Mouse (Mus musculus) hindbrain, embryonic 14.5 days (tissue): Measurements from ENCODE around the gene Olfr988. TPM values are rescaled to one million over a fixed set of nuclear protein-coding genes. Genes with fewer than 3 reads are reported as not detected.
"Not testable (repeated sequence)": the region's sequence is repeated elsewhere in the genome, so short reads cannot be mapped to it uniquely, and the experiment has no call there.

Experiments
- ATAC-seq: fragments of 200-750 bp; cut with Nextera tagmentation; 2 replicates; pipeline ENCODE4 v1.8.0; 2017; ENCODE audit warnings: moderate number of reproducible peaks, mild to moderate bottlenecking, moderate TSS enrichment, moderate library complexity; ENCODE audit not compliant: low FRiP score
- DNase-seq: peaks from one replicate; pipeline ENCODE4 v3.0.0-alpha.2; 2015; ENCODE audit warnings: low spot score
- H3K27ac ChIP-seq: fragments of 300-500 bp; sonication (generic); 2 replicates; pipeline ENCODE4 v1.5.1; 2014; ENCODE audit warnings: mild to moderate bottlenecking, moderate library complexity
- H3K27me3 ChIP-seq: fragments of 300-500 bp; sonication (generic); 2 replicates; pipeline ENCODE4 v1.6.1; 2014; ENCODE audit warnings: mild to moderate bottlenecking, low read length, mixed read lengths; ENCODE audit not compliant: control insufficient read depth, insufficient read depth
- H3K36me3 ChIP-seq: fragments of 300-500 bp; sonication (generic); replicated peaks from 2 replicates; pipeline ENCODE4 v1.6.1; 2014; ENCODE audit not compliant: control insufficient read depth, insufficient read depth
- H3K4me1 ChIP-seq: fragments of 300-500 bp; sonication (generic); replicated peaks from 2 replicates; pipeline ENCODE4 v1.6.1; 2014; ENCODE audit warnings: antibody characterized with exemption, low read length, mixed read lengths; ENCODE audit not compliant: control insufficient read depth, insufficient read depth
- H3K4me2 ChIP-seq: fragments of 300-500 bp; sonication (generic); replicated peaks from 2 replicates; pipeline ENCODE4 v1.6.1; 2014; ENCODE audit warnings: mild to moderate bottlenecking, moderate library complexity
- H3K4me3 ChIP-seq: fragments of 300-500 bp; sonication (generic); replicated peaks from 2 replicates; pipeline ENCODE4 v1.5.1; 2014; ENCODE audit warnings: mild to moderate bottlenecking, low read length
- H3K9ac ChIP-seq: fragments of 300-500 bp; sonication (generic); 2 replicates; pipeline ENCODE4 v1.6.1; 2014
- H3K9me3 ChIP-seq: fragments of 300-500 bp; sonication (generic); 2 replicates; pipeline ENCODE4 v1.6.1; 2016; ENCODE audit warnings: low read length; ENCODE audit not compliant: control insufficient read depth
- WGBS: fragments of 180-500 bp; shearing (Covaris S2); extraction: QIAGEN DNeasy Blood & Tissue Kit; methylation state at CpG from one replicate; pipeline ENCODE4 v1.1.7; 2014; 5-methylcytosine and 5-hydroxymethylcytosine counted together
- polyA plus RNA-seq: library from polyadenylated mRNA; unstranded; fragments of >200 nt; fragmentation: Nextera tagmentation; extraction: Ambion mirVana; gene quantifications from 2 replicates; pipeline ENCODE4 v1.2.1, GENCODE M21; 2014

Olfr988 gene
- not detected in 2 replicates for polyA plus RNA-seq

GRCm38 (mm10) chr2:85363127-85363526 is at the start of gene Olfr988:
TSS of gene Olfr988 (minus strand) at chr2:85363227.
- not testable (repeated sequence) for ATAC-seq, H3K4me1 ChIP-seq, DNase-seq, H3K9ac ChIP-seq, H3K4me2 ChIP-seq, H3K27ac ChIP-seq, H3K9me3 ChIP-seq, H3K4me3 ChIP-seq, H3K27me3 ChIP-seq, H3K36me3 ChIP-seq

- DNase-seq (no peak), ATAC-seq (no peak)
- Histone ChIP-seq H3K9me3 (no peaks in the 10 kb centered on the region), H3K9ac (no peak within 1 kb of the TSS), H3K36me3 (no peaks in the 10 kb centered on the region), H3K4me3 (no peak within 1 kb of the TSS), H3K27ac (no peak within 1 kb of the TSS), H3K27me3 (no peaks in the 10 kb centered on the region), H3K4me1 (no peaks in the 10 kb centered on the region), H3K4me2 (no peak within 1 kb of the TSS)
- 59% methylated on average over 2 of the region's 2 CpGs for WGBS
These were observed 46.3 kb upstream of the Olfr988 start, which contains the start of gene Olfr992 for GRCm38 (mm10) chr2:85409369-85409768. TSS of gene Olfr992 (minus strand) at chr2:85409469.

- Histone ChIP-seq H3K36me3 (no peaks in the 10 kb centered on the region), H3K4me1 (no peaks in the 10 kb centered on the region), H3K9me3 (no peaks in the 10 kb centered on the region), H3K27me3 (no peaks in the 10 kb centered on the region), H3K9ac (no peak overlapping the region), H3K4me2 (no peak overlapping the region), H3K27ac (no peak overlapping the region), H3K4me3 (no peak overlapping the region)
- DNase-seq (no peak), ATAC-seq (no peak)
- 84% methylated on average over 7 of the region's 7 CpGs for WGBS
These were observed 23.1 kb downstream of the Olfr988 start for GRCm38 (mm10) chr2:85339972-85340371.

- ATAC-seq, H3K9me3 ChIP-seq, H3K36me3 ChIP-seq, H3K4me2 ChIP-seq, H3K4me1 ChIP-seq, DNase-seq, H3K4me3 ChIP-seq, H3K9ac ChIP-seq, H3K27ac ChIP-seq, H3K27me3 ChIP-seq: not testable (repeated sequence)
These were observed 23.8 kb downstream of the Olfr988 start, which contains the start of gene Olfr987 for GRCm38 (mm10) chr2:85339215-85339614. TSS of gene Olfr987 (minus strand) at chr2:85339315.

- no peaks in the 10 kb centered on the region for H3K4me1 ChIP-seq
- no peak overlapping the region for H3K9ac ChIP-seq
- DNase-seq = no peak
- H3K27ac ChIP-seq = no peak overlapping the region
- no peak for ATAC-seq
- 76% methylated on average over 1 of the region's 1 CpGs for WGBS
- no peaks in the 10 kb centered on the region for H3K27me3 ChIP-seq
- no peak overlapping the region for H3K4me2 ChIP-seq
- H3K9me3 ChIP-seq = no peaks in the 10 kb centered on the region
- H3K4me3 ChIP-seq = no peak overlapping the region
- no peaks in the 10 kb centered on the region for H3K36me3 ChIP-seq
These were observed 43.9 kb downstream of the Olfr988 start for GRCm38 (mm10) chr2:85319106-85319505.

Other genes starting within 250 kb of the Olfr988 start
- 29.2 and 35.2 TPM in 2 replicates for gene Aplnr, start 227.0 kb downstream of the Olfr988 start, polyA plus RNA-seq
- 9.7 and 13.0 TPM in 2 replicates for gene Lrrc55, start 166.0 kb downstream of the Olfr988 start, polyA plus RNA-seq
- not detected in 2 replicates for gene Olfr987, start 23.9 kb downstream of the Olfr988 start, polyA plus RNA-seq
- gene Olfr992, start 46.2 kb upstream of the Olfr988 start, polyA plus RNA-seq = not detected in 2 replicates
- not detected in 2 replicates for gene Olfr993, start 51.6 kb upstream of the Olfr988 start, polyA plus RNA-seq
- 0.22 TPM in 1 of 2 replicates, not detected in the other for gene Olfr994, start 73.2 kb upstream of the Olfr988 start, polyA plus RNA-seq
- not detected in 2 replicates for gene Olfr995, start 80.4 kb upstream of the Olfr988 start, polyA plus RNA-seq
- 0.13 and 0.29 TPM in 2 replicates for gene 4833423E24Rik, start 155.8 kb upstream of the Olfr988 start, polyA plus RNA-seq
- not detected in 2 replicates for gene Olfr996, start 216.0 kb upstream of the Olfr988 start, polyA plus RNA-seq
- gene Olfr998, start 225.7 kb upstream of the Olfr988 start, polyA plus RNA-seq = not detected in 2 replicates
- not detected in 2 replicates for gene Olfr1000, start 248.7 kb upstream of the Olfr988 start, polyA plus RNA-seq